Mouse (Mus musculus): ENCODE measurements around the gene Ift43. TPM values are rescaled to one million over a fixed set of nuclear protein-coding genes. Genes with fewer than 3 reads are reported as not detected.

The Ift43 gene
- total and polyA plus RNA-seq, 3 experiments, result 0.42 to 1.9 TPM; not detected in 1

DNA sequence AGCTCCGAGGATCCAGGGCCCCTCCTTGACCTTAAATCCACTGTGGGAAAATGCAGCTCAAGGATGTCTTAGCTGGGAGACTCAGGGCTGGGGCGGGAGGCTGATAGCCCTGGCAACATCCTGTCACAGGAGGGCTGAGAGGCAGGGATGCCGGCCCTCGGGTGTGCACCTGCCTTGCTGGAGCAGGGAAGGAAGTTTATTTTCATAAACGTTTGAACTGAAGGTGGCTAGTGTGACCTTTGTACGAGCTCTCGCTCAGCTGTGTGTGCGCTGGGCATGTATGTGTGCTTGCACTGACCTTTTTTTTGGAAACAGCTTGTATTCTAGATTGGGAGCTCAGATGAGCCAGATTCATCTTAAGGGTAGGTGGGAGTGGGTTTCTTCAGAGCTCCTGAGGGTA lies 21.5 kb downstream of the Ift43 start:
- H3K4me3 ChIP-seq (ENCODE audit: control insufficient read depth in 1 of 2, insufficient read depth in 1 of 2, low read depth in 2 of 2, low read length in 2 of 2), result no peak overlapping the region
- H3K79me2 ChIP-seq (ENCODE audit: control insufficient read depth, insufficient read depth, low read length, poor library complexity), result no peaks in the 10 kb centered on the region
- TF ChIP-seq ZNF384 (IDR thresholded peaks at IDR 0.05; ENCODE audit: low read depth, low read length) (no peak), NRF1 (IDR thresholded peaks at IDR 0.05; ENCODE audit: insufficient read depth, low read depth, low read length, poor library complexity, severe bottlenecking) (no peak), TAL1 (IDR thresholded peaks at IDR 0.05; ENCODE audit: low read length) (no peak), CTCF (IDR thresholded peaks at IDR 0.05 in 2 of 3, conservative IDR thresholded peaks at IDR 0.05 in 1 of 3; ENCODE audit: control insufficient read depth in 1 of 3, insufficient read depth in 1 of 3, low read depth in 2 of 3, low read length in 3 of 3, poor library complexity in 1 of 3, severe bottlenecking in 1 of 3) (no peak), ZKSCAN1 (IDR thresholded peaks at IDR 0.05; ENCODE audit: low read depth, low read length) (no peak)
- no peaks in the 10 kb centered on the region; a peak in 1 of 4 replicates for H3K27me3 ChIP-seq (ENCODE audit: control insufficient read depth in 1 of 2, insufficient read depth in 2 of 2, low read length in 2 of 2)
- no peaks in the 10 kb centered on the region for H3K9me3 ChIP-seq (replicated peaks; ENCODE audit: insufficient read depth, low read length)
- DNase-seq (ENCODE audit: low read depth, low spot score), result no peak
- no peak overlapping the region for H3K27ac ChIP-seq (ENCODE audit: control insufficient read depth, low read depth, low read length)
- no peaks in the 10 kb centered on the region for H3K4me1 ChIP-seq (ENCODE audit: control insufficient read depth in 1 of 2, insufficient read depth in 2 of 2, low read length in 2 of 2)
- H3K9ac ChIP-seq (ENCODE audit: control insufficient read depth, low read depth, low read length, poor library complexity, severe bottlenecking), result no peak overlapping the region
- H3K36me3 ChIP-seq (ENCODE audit: control insufficient read depth in 1 of 2, insufficient read depth in 2 of 2, low read length in 2 of 2), result no peaks in the 10 kb centered on the region

GRCm38 (mm10) chr12:86104297-86104696 lies 22.0 kb downstream of the Ift43 start:
- Histone ChIP-seq H3K27me3 (ENCODE audit: control insufficient read depth in 1 of 2, insufficient read depth in 2 of 2, low read length in 2 of 2) (no peaks in the 10 kb centered on the region; a peak in 1 of 4 replicates), H3K9ac (ENCODE audit: control insufficient read depth, low read depth, low read length, poor library complexity, severe bottlenecking) (no peak overlapping the region), H3K27ac (ENCODE audit: control insufficient read depth, low read depth, low read length) (no peak overlapping the region), H3K36me3 (ENCODE audit: control insufficient read depth in 1 of 2, insufficient read depth in 2 of 2, low read length in 2 of 2) (no peaks in the 10 kb centered on the region), H3K4me3 (ENCODE audit: control insufficient read depth in 1 of 2, insufficient read depth in 1 of 2, low read depth in 2 of 2, low read length in 2 of 2) (no peak overlapping the region), H3K4me1 (ENCODE audit: control insufficient read depth in 1 of 2, insufficient read depth in 2 of 2, low read length in 2 of 2) (no peaks in the 10 kb centered on the region), H3K9me3 (replicated peaks; ENCODE audit: insufficient read depth, low read length) (no peaks in the 10 kb centered on the region), H3K79me2 (ENCODE audit: control insufficient read depth, insufficient read depth, low read length, poor library complexity) (no peaks in the 10 kb centered on the region)
- no peak for TF ChIP-seq POLR2A (IDR thresholded peaks at IDR 0.05; ENCODE audit: control insufficient read depth in 1 of 2, insufficient read depth in 1 of 2, low read depth in 1 of 2, low read length in 2 of 2, poor library complexity in 1 of 2)
- TF ChIP-seq TAL1 (IDR thresholded peaks at IDR 0.05; ENCODE audit: low read length), result no peak
- no peak for TF ChIP-seq MAZ (IDR thresholded peaks at IDR 0.05; ENCODE audit: low read depth, low read length)
- no peak for TF ChIP-seq CHD2 (IDR thresholded peaks at IDR 0.05; ENCODE audit: low read length)
- no peak for TF ChIP-seq ZNF384 (IDR thresholded peaks at IDR 0.05; ENCODE audit: low read depth, low read length)
- no peak for TF ChIP-seq MEF2A (IDR thresholded peaks at IDR 0.05; ENCODE audit: extremely low read depth, insufficient replicate concordance, low read depth, low read length, poor library complexity, severe bottlenecking)
- TF ChIP-seq CHD1 (IDR thresholded peaks at IDR 0.05; ENCODE audit: low read depth, low read length), result no peak
- no peak for TF ChIP-seq EP300 (IDR thresholded peaks at IDR 0.05; ENCODE audit: low read depth in 1 of 2, low read length in 2 of 2)
- no peak for TF ChIP-seq CTCF (IDR thresholded peaks at IDR 0.05 in 2 of 3, conservative IDR thresholded peaks at IDR 0.05 in 1 of 3; ENCODE audit: control insufficient read depth in 1 of 3, insufficient read depth in 1 of 3, low read depth in 2 of 3, low read length in 3 of 3, poor library complexity in 1 of 3, severe bottlenecking in 1 of 3)
- TF ChIP-seq ETS1 (IDR thresholded peaks at IDR 0.05; ENCODE audit: low read depth, low read length), result no peak
- no peak for TF ChIP-seq MAFK (IDR thresholded peaks at IDR 0.05; ENCODE audit: borderline replicate concordance, low read depth, low read length)
- no peak for TF ChIP-seq USF1 (IDR thresholded peaks at IDR 0.05; ENCODE audit: low read depth, low read length)
- no peak for TF ChIP-seq MYB (IDR thresholded peaks at IDR 0.05; ENCODE audit: low read depth, low read length)
- no peak for DNase-seq (ENCODE audit: low read depth, low spot score)

Measured in MEL (cell line).